Mouse (Mus musculus) ES-E14 (cell line): Measurements from ENCODE around the gene 4933406M09Rik.
A peak's percentile ranks its signal among the peaks of the same experiment; 100 is the strongest.

Source experiments
- CHD2 ChIP-seq: IDR thresholded peaks from 2 replicates; pipeline ENCODE4 v1.6.1; 2014; ENCODE audit warnings: mild to moderate bottlenecking, low read depth, low read length, inconsistent platforms
- HCFC1 ChIP-seq: IDR thresholded peaks from 2 replicates; pipeline ENCODE4 v1.6.1; 2012; ENCODE audit warnings: low read length, inconsistent platforms, borderline replicate concordance; ENCODE audit not compliant: insufficient read depth
- MAFK ChIP-seq: IDR thresholded peaks from 2 replicates; pipeline ENCODE4 v1.6.1; 2014; ENCODE audit warnings: mild to moderate bottlenecking, low read depth, low read length, inconsistent platforms; ENCODE audit not compliant: insufficient read depth
- ZC3H11A ChIP-seq: IDR thresholded peaks from 2 replicates; pipeline ENCODE4 v1.6.1; 2012; ENCODE audit warnings: low read depth, mild to moderate bottlenecking, inconsistent platforms, low read length, borderline replicate concordance
- ZNF384 ChIP-seq: IDR thresholded peaks from 2 replicates; pipeline ENCODE4 v1.6.1; 2012; ENCODE audit warnings: low read depth, low read length, inconsistent platforms

GRCm38 (mm10) chr1:134361857-134362212, 23.9 kb upstream of the 4933406M09Rik start, which contains the start of gene Tmem183a:
- TF ChIP-seq ZC3H11A (no peak), ZNF384 (no peak), MAFK (no peak), HCFC1 (peak; percentile 80; the same call in 1 of the 2 replicates), CHD2 (peak; percentile 95)
